Mouse (Mus musculus) heart, adult 2 months (tissue): Measurements from ENCODE around the gene 4931428L18Rik. TPM values are rescaled to one million over a fixed set of nuclear protein-coding genes. Genes with fewer than 3 reads are reported as not detected.

ENCODE experiments used
- DNase-seq, 2 experiments: peaks; one replicate each; pipeline ENCODE4 v3.0.0; 2021
- H3K27ac ChIP-seq: fragments of 200-600 bp; 2 replicates; pipeline ENCODE4 v1.8.1; 2022
- H3K27me3 ChIP-seq: fragments of 200-500 bp; 2 replicates; pipeline ENCODE4 v1.6.1; 2012; ENCODE audit warnings: mild to moderate bottlenecking, low read length, inconsistent platforms, mixed read lengths; ENCODE audit not compliant: control insufficient read depth, insufficient read depth
- H3K36me3 ChIP-seq: fragments of 200-500 bp; 2 replicates; pipeline ENCODE4 v1.6.1; 2012; ENCODE audit warnings: low read length, inconsistent platforms; ENCODE audit not compliant: control insufficient read depth, insufficient read depth
- H3K4me1 ChIP-seq: fragments of 200-500 bp; 2 replicates; pipeline ENCODE4 v1.6.1; 2011; ENCODE audit warnings: low read length; ENCODE audit not compliant: control insufficient read depth, insufficient read depth
- H3K4me3 ChIP-seq: fragments of 200-600 bp; 2 replicates; pipeline ENCODE4 v1.8.1; 2022
- H3K79me2 ChIP-seq: fragments of 200-500 bp; replicated peaks from 2 replicates; pipeline ENCODE4 v1.6.1; 2012; ENCODE audit warnings: mild to moderate bottlenecking, inconsistent platforms, low read length, moderate library complexity, mixed read lengths; ENCODE audit not compliant: control insufficient read depth, insufficient read depth
- H3K9ac ChIP-seq: fragments of 200-500 bp; 2 replicates; pipeline ENCODE4 v1.6.1; 2012; ENCODE audit warnings: low read depth, mild to moderate bottlenecking, control low read depth, inconsistent platforms, low read length, mixed read lengths
- CTCF ChIP-seq: fragments of 200-600 bp; IDR thresholded peaks from 2 replicates; pipeline ENCODE4 v1.8.1; 2022; ENCODE audit warnings: antibody characterized with exemption, mild to moderate bottlenecking, moderate library complexity
- EP300 ChIP-seq: fragments of 200-500 bp; IDR thresholded peaks from 2 replicates; pipeline ENCODE4 v1.6.1; 2011; ENCODE audit warnings: low read depth, low read length, control low read depth; ENCODE audit not compliant: insufficient read depth
- POLR2A ChIP-seq: fragments of 200-500 bp; IDR thresholded peaks from 2 replicates; pipeline ENCODE4 v1.6.1; 2011; ENCODE audit warnings: mild to moderate bottlenecking, low read depth, low read length, control low read depth; ENCODE audit not compliant: insufficient read depth
- WGBS: fragments of 180-500 bp; shearing (Covaris S2); methylation state at CpG from one replicate; pipeline ENCODE4 v1.1.7; 2018; 5-methylcytosine and 5-hydroxymethylcytosine counted together
- intact Hi-C: fragments of 180-260 bp; cut with DNase I; formaldehyde crosslinking; loops from one replicate; pipeline ENCODE4 v1.15.1; 2025
- polyA plus RNA-seq: library from polyadenylated mRNA; depleted of rRNA; stranded (reverse); fragments of >200 nt; gene quantifications from 2 replicates; pipeline ENCODE4 v1.2.3, GENCODE M21; 2012
- total RNA-seq, 2 experiments: library from RNA; stranded (reverse); gene quantifications; 2 replicates each; pipeline ENCODE4 v1.2.3; 2021

The 4931428L18Rik gene
- total and polyA plus RNA-seq, 3 experiments, result 0.16 TPM; not detected in 2

DNA sequence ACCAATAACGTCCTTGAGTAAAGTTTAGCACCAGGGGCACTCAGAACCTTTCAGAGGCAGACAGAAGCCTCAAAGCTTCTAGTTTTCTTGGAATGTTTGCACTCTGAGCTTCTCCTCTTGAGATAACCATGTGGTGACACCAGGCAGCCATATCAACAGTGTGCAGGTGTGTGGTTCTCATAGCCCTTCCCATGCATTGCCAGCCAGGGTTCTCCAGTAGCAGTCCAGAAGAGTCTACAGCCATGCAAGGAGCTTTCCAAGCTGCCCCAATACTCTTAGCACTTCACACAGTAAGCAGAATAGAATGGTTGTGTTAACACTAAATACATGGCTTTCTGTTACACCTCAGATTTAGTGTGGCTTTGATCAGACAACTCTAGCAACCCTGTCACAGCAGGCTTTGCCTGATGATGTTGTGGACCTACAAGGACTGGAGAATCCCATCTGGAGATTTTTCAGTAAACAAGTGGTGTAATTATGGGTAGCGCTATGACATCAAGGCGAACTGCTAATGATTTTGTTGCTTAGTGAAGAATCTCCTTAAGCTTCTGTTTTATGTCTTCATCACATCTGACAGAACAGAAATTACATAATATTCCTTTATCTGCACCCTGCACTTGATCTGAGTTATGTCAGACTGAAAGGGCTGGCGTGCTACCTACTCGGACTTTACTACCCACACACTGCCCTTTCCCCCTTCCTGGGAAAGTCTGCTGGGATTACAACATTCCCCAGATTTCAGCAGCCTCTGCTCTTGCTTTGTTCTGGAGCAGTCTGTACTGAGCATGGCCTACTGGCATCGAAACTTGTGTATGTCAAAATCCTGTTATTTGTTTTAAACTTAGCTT is 149.7 kb downstream of the 4931428L18Rik start:
- DNase-seq, result peak; percentile 26 to 63
- H3K4me3 ChIP-seq, result no peak overlapping the region
- H3K9ac ChIP-seq, result no peak overlapping the region
- H3K27ac ChIP-seq, result no peak overlapping the region; the same call in 1 of the 2 replicates
- TF ChIP-seq CTCF (no peak), POLR2A (no peak), EP300 (0 out of 2 replicates have a peak, but pooled peaks have one; percentile 21)
- WGBS, result 47% methylated on average over 6 of the region's 6 CpGs
- no peaks in the 10 kb centered on the region for H3K27me3 ChIP-seq
- intact Hi-C loops, result no loop called here
- no peaks in the 10 kb centered on the region for H3K79me2 ChIP-seq
- H3K36me3 ChIP-seq, result no peaks in the 10 kb centered on the region
- H3K4me1 ChIP-seq, result peaks cover 2% of the 10 kb centered on the region; the same call in 1 of the 2 replicates

- Histone ChIP-seq H3K27ac (no peak overlapping the region), H3K27me3 (no peaks in the 10 kb centered on the region), H3K4me3 (no peak overlapping the region), H3K4me1 (peaks cover 2% of the 10 kb centered on the region; the same call in 1 of the 2 replicates), H3K79me2 (no peaks in the 10 kb centered on the region), H3K36me3 (no peaks in the 10 kb centered on the region), H3K9ac (no peak overlapping the region)
- TF ChIP-seq CTCF (no peak), EP300 (no peak), POLR2A (no peak)
- DNase-seq, result no peak
- WGBS, result 92% methylated on average over 2 of the region's 2 CpGs
- intact Hi-C loops, result no loop called here
Measured at GRCm38 (mm10) chr1:31071209-31071608, 151.3 kb downstream of the 4931428L18Rik start.

DNA sequence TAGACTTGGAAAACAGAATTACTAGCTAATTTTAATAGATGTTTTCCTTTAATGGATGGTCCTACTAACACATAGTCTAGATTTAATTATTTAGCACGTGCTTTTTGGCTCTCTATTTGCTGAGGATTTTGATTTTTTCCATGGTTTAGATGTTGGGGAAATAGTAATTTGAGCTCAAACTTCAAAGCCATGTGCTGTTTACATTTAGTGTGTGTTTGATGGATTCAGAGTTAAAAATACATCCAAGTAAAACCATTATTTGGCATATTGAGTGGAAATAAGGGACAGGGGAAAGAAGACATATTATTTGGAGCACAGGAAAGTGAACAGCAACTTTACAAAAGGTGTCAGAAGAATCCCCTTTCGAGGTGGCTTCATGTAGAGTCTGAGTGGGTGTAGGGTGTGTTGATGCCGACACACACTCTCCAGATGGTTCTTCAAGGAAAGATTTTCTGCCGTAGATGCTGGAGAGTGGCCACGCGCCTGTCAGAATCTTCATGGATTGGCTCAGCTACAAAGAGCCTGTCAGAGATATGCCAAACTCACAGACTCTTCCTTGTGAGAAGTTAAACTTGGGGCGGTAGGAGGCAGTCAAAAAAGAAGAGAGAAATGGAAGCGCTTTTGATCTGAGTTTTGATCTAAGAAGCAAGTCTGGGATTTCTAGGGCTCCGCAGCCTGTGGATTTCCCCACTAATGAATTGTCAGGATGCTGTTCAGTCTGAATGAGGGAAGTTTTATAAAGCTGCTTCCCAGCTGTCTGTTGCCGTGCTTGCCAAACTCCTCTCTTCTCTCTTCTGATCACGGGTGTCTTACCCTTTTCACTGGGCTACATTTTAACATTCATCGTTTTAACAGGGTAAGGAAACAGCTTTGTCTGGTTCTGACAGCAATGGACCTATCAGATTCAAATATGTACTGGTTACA is 157.4 kb downstream of the 4931428L18Rik start:
- H3K4me3 ChIP-seq, result no peak overlapping the region
- no peaks in the 10 kb centered on the region for H3K27me3 ChIP-seq
- no peaks in the 10 kb centered on the region for H3K79me2 ChIP-seq
- H3K36me3 ChIP-seq, result no peaks in the 10 kb centered on the region
- no peak for DNase-seq
- H3K9ac ChIP-seq, result no peak overlapping the region
- WGBS, result 69% methylated on average over 12 of the region's 12 CpGs
- no peaks in the 10 kb centered on the region for H3K4me1 ChIP-seq
- TF ChIP-seq CTCF (no peak), EP300 (no peak)
- intact Hi-C loops, result no loop called here
- H3K27ac ChIP-seq, result no peak overlapping the region

DNA sequence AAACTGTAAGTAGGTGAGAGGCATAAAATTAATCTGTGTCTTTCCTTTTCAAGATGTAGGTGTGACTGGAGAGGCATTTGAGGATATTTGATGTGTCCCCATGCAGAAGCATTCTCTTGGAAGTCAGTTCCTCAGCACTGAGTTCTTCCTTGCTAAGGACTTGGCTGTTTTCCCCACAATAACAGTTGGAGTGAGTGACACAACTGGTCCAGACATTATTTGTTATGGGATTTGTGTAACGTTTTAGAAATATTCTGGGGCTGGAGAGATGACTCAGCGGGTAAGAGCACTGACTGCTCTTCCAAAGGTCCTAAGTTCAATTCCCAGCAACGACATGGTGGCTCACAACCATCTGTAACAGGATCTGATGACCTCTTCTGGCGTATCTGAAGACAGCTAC is 162.7 kb downstream of the 4931428L18Rik start:
- Histone ChIP-seq H3K4me3 (no peak overlapping the region), H3K79me2 (no peaks in the 10 kb centered on the region), H3K27ac (no peak overlapping the region), H3K36me3 (no peaks in the 10 kb centered on the region), H3K9ac (no peak overlapping the region), H3K4me1 (peaks cover 2% of the 10 kb centered on the region; the same call in 1 of the 2 replicates), H3K27me3 (no peaks in the 10 kb centered on the region)
- 69% methylated on average over 4 of the region's 4 CpGs for WGBS
- TF ChIP-seq CTCF (no peak), POLR2A (no peak), EP300 (no peak)
- DNase-seq, result no peak
- intact Hi-C loops, result no loop called here

GRCm38 (mm10) chr1:31058861-31059351 is 163.6 kb downstream of the 4931428L18Rik start:
- no peak overlapping the region for H3K9ac ChIP-seq
- H3K4me1 ChIP-seq, result peaks cover 2% of the 10 kb centered on the region; the same call in 1 of the 2 replicates
- H3K79me2 ChIP-seq, result no peaks in the 10 kb centered on the region
- no peak overlapping the region for H3K27ac ChIP-seq
- no peak for TF ChIP-seq EP300
- intact Hi-C loops, result no loop called here
- no peaks in the 10 kb centered on the region for H3K36me3 ChIP-seq
- WGBS, result 26% methylated on average over 2 of the region's 2 CpGs
- no peak overlapping the region for H3K4me3 ChIP-seq
- no peaks in the 10 kb centered on the region for H3K27me3 ChIP-seq
- DNase-seq, result no peak

DNA sequence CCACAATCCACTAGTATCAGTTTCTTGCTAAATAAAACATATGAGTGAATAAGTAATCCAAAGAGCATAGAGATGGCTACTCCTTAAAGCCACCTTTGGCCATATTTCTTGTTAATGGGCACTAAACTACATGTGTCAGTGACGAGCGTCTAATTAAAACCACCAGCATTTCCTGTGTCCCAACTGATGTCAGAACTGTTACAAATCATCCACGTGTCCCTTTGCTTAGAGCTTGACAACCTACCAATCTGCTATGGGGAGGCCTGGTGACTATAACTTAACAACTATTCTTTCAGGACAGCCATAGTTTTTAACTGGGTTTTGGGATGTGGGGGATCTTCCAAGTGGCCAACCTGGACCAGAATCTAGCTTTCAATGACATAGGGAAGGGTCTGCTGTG is 164.3 kb downstream of the 4931428L18Rik start:
- Histone ChIP-seq H3K9ac (no peak overlapping the region), H3K27me3 (no peaks in the 10 kb centered on the region), H3K36me3 (no peaks in the 10 kb centered on the region), H3K27ac (no peak overlapping the region), H3K4me3 (no peak overlapping the region), H3K4me1 (peaks cover 2% of the 10 kb centered on the region; the same call in 1 of the 2 replicates), H3K79me2 (no peaks in the 10 kb centered on the region)
- no peak for DNase-seq
- intact Hi-C loops, result no loop called here
- TF ChIP-seq POLR2A, result no peak
- TF ChIP-seq EP300, result no peak
- TF ChIP-seq CTCF, result no peak
- 60% methylated on average over 3 of the region's 3 CpGs for WGBS
